Mouse (Mus musculus) neutrophil, adult 5-6 weeks (primary cell): ENCODE measurements around the gene Slc29a4. TPM values are rescaled to one million over a fixed set of nuclear protein-coding genes. Genes with fewer than 3 reads are reported as not detected.

Experiments
- ATAC-seq: fragments of 151-379, 151-347 bp; 2 replicates; pipeline ENCODE4 v1.8.0; 2017; ENCODE audit warnings: mild to moderate bottlenecking, moderate TSS enrichment; ENCODE audit not compliant: insufficient number of reproducible peaks, poor library complexity, low FRiP score, severe bottlenecking; ENCODE audit errors: extremely low read depth
- total RNA-seq: library from RNA; stranded (forward); fragments of 200-1000 nt; gene quantifications from 2 replicates; pipeline ENCODE4 v1.2.3, GENCODE M21; 2017

Gene Slc29a4
- 0.35 and 1.5 TPM in 2 replicates for total RNA-seq

DNA sequence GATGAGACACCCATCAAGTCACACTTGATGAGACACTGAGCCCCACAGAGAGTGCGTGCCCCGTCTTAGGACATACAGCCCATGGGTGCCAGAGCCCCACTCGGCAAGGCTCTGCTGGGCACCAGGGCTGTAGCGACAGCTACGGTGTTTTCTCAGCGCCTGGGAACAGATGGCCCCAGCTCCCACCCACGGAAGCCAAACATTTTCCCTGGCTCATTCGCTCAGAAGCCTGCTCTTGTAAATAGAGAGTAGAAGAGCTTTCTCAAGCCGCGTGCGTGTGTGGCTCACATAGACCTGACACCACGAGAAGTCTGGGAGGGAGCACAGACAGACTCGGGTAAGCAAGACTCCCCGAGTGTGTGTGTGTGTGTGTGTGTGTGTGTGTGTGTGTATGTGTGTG is at the start of gene Slc29a4:
TSS of gene Slc29a4 (plus strand) at position 265 of the 400 bp plus-strand sequence.
- no peak for ATAC-seq

- no peak for ATAC-seq
Measured at GRCm38 (mm10) chr5:142648162-142648561, 44.1 kb upstream of the Slc29a4 start.

GRCm38 (mm10) chr5:142649460-142650050 is 42.8 kb upstream of the Slc29a4 start:
- no peak for ATAC-seq

DNA sequence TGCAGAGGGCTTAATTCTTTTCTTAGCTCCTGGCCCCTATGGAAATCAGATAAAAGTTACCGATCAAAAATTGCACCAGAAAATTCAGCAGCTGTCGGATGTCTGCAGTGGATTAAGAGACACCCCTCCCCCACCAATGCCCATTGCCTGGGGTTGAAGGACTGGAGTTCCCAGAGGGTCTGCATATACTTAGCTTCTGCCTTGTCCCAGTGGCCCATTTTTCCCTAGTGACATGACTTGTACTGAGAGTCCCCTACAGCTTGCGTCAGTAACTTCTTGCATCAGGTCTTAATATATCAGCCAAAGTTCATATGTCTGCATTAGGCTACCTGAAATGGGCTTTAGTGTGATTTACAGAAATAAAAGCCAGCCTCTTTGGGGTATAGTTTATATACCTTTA is 41.9 kb upstream of the Slc29a4 start:
- ATAC-seq: no peak

DNA sequence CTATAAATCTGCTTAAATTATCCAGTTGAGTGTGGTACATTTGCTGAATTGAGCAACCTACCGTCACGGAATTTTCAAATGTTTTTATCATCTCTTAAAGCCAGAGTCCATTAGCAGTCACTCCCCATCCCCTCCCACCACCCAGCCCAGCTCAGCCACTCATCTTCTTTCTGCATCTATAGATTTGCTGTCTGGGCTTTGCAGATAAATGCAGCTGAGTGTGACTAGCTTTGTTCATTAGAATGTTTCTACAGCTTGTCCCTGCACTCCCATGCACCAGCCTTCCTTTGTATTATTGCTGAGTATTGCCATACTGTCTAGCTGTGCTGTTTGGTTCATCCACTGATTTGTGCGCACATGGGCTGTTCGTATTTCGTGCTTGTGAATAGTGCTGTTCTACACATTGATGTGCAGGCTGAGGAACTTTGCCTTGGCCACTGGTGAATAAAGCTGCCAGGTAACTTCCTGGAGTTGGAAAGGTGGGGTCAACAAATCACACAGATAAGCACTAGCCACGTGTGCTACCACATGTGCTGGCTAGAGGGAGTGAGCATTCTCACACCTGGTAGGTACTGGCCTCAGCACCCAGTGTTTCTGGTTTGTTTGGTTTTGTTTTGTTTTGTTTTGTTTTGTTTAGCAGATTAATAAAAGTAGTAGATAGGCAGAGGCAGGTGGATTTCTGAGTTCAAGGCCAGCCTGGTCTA is 41.4 kb upstream of the Slc29a4 start:
- no peak for ATAC-seq

DNA sequence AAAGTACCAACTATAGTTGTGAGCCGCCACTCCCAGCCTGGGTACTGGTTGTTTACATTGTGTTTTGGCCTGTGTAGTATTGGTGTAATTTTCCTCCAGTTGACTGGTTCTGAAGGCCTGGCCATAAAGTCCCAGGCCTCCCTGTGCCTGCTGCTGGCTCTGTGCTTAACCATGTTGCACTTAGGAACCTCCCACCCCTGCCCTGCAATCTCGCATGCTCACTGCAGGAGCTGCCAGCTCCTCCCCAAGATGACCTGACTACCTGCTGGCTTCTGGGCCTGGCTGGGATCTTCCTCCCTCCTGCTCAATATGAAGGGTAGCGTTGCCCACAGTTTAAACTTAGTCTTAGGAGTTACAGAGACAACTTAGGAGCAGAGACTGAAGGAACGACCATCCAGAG is 40.0 kb upstream of the Slc29a4 start:
- ATAC-seq: no peak

- ATAC-seq: no peak
Measured at GRCm38 (mm10) chr5:142660656-142661434, 31.5 kb upstream of the Slc29a4 start.

DNA sequence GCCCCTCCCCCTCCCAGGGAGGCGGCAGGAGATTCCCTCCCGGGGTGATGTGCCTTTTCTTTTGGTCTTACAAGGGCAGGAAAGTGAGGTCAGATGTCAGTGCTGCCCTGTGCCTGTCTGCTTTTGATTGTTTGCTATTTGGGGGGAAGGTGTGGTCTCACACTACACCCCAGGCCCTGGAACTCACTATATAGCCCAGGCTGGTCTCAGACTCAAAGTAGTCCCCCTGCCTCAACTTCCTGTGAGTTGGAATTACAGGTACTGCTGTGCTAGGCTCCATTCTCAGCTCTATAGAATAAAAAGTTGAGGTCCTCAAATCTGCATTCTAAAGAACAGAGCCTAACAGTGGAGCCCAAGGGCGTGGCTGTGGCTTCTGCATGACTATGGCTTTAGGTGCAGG is 24.4 kb upstream of the Slc29a4 start:
- ATAC-seq: no peak

- ATAC-seq: no peak
Measured at GRCm38 (mm10) chr5:142668556-142669263, 23.6 kb upstream of the Slc29a4 start.

DNA sequence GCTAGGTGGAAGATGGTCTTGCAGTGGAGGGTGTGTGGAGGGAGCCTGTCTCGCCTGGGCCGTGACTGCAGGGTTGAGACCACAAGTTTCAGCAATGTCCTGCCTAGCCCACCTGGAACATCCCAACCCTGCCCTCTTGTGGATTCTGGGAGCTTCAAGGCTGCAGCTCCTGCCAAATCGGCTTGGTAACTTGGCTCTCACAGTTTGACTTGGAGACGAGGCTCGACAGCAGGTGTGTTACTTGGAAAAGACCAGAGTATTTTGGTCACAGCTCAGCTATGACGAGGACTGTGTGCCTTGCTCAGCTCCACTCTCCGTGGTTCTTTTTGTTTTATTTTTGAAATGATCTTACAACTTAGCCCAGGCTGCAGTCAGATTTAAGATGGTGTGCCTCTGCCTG is 22.6 kb upstream of the Slc29a4 start:
- ATAC-seq: no peak

GRCm38 (mm10) chr5:142673082-142673481 is 19.2 kb upstream of the Slc29a4 start:
- no peak for ATAC-seq

DNA sequence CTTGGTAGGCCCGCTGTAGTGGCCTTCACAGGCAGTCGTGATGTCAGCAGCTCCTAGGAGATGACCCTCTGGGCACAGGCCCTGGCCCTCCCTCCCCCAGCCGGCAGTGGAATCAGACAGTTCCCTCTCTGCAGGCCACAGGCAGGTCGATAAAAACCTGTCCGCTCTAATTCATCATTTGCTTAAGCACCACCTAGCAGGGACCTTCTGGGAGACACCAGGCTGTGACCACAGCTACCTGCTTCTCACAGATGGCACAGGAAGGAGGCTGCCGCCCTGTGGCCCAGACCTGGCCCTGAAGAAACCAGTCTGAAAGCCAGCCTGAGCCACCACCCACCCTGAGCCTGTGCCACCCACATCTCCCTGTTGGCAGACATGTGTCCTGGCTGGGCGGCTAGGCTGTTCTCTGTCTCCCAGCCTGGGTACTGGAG is 14.2 kb upstream of the Slc29a4 start:
- no peak for ATAC-seq

DNA sequence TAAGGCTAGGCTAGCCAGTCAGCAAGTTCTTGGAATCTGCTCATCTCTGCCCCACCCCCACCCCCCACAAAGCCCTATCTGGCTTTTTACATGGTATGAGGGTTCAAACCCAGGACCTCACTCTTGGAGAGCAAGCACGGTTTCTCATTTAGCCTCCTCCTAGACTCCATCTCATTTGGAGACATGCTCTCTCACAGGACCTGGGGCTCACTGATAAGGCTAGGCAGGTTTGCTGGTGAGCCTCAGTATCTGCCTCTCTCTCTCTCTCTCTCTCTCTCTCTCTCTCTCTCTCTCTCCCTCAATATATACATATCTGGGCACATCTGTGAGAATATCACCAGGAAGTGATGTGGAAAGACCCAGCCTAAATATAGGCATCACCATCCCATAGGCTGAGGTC is 13.2 kb upstream of the Slc29a4 start:
- no peak for ATAC-seq

- ATAC-seq: no peak
Measured at GRCm38 (mm10) chr5:142681911-142682310, 10.4 kb upstream of the Slc29a4 start.

DNA sequence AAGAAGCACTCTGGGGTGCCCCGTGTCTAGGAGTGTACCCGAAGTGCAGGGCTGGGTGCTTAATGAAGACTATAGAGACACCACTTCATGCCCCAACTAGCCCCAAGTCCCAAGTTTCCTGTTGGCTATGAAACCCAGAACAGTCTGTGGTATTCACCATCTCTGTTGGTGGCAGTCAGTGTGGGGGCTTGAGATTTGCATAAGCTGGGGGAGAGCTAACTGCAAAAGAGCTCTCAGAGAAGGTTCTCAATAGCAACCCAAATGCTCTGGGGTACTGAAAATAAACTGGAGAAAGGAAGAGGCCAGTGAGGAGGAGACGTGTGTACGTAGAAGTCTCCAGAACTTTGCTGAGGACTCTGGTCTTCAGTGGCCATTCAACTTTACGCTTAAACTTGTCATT is 9.8 kb upstream of the Slc29a4 start:
- no peak for ATAC-seq

DNA sequence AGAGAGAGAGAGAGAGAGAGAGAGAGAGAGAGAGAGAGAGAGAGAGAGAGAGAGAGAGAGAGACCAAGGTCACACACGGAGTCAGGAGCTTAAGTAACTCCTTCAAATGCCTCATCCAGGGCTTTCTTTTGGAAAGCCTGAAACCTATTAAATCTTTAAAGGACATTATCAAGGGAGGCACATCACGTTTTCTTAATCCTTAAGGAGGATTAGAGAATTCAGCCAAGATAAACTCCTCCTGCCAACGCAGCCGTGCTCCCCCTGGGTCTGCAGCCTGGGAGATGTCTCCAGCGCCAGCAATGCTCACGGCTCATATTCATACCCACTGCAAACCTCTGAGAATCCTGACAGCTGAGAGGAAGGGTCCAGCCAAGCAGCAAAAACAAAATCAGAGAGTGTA is 3.4 kb upstream of the Slc29a4 start:
- no peak for ATAC-seq

- ATAC-seq: no peak
Measured at GRCm38 (mm10) chr5:142690343-142690742, 2.0 kb upstream of the Slc29a4 start.

DNA sequence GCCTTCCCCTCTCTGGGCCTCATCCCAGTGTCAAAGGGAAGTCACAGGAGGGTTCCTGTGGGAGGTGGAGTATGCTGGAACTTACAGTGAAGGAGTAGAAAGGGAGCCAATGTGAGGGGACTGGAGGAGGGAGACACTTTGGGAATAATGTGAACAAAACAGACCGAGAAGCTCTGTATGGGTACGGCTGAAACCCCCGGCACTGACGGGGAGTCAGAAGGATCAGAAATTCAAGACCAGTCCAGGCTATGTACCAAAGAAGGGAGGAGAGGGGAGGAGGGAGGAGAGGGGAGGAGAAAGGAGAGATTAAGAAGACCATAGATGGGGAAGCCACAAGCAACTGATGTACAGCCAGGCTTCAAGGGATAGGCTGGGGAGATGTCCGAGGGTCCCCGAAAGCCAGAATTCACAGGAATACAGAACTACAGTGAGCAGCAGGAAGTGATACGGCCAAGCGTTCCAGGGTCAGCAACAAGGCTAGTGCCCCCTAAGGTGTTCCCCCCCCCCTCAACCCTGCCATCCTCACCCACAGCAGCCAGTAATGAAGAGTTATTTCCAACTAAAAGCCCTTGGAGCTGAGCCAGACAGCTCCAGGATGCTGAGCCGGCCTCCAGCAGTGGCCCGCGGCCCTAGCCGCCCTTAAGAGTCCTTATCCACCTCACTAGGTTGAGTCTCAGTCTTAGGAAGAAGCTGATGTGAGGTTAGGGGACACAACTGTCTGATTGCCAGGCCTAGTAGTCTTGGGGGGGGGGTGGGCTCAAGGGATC is 842 bp downstream of the Slc29a4 start:
- no peak for ATAC-seq
